Mouse (Mus musculus) cortical plate, adult 2 months (tissue): Measurements from ENCODE around the gene Srp68.

Experiments
- CTCF ChIP-seq: fragments of 200-500 bp; IDR thresholded peaks from 2 replicates; pipeline ENCODE4 v1.5.1; 2011; ENCODE audit warnings: mild to moderate bottlenecking, control low read depth, low read length; ENCODE audit not compliant: insufficient read depth; ENCODE audit errors: extremely low read depth
- POLR2A ChIP-seq: fragments of 200-500 bp; IDR thresholded peaks from 2 replicates; pipeline ENCODE4 v1.6.1; 2011; ENCODE audit warnings: mild to moderate bottlenecking, low read length, control low read depth; ENCODE audit not compliant: insufficient read depth; ENCODE audit errors: extremely low read depth

GRCm38 (mm10) chr11:116272589-116273468, 1.2 kb downstream of the Srp68 start:
- TF ChIP-seq CTCF (no peak), POLR2A (no peak)
